Mouse (Mus musculus) C2C12 (cell line): ENCODE measurements around the gene Gm17949. TPM values are rescaled to one million over a fixed set of nuclear protein-coding genes. Genes with fewer than 3 reads are reported as not detected.

Source experiments
- H3K27me3 ChIP-seq: one replicate; pipeline ENCODE4 v1.6.1; 2011; ENCODE audit not compliant: control insufficient read depth, insufficient read depth, insufficient read length
- H3K36me3 ChIP-seq: one replicate; pipeline ENCODE4 v1.6.1; 2011; ENCODE audit not compliant: control insufficient read depth, insufficient read depth
- H3K4me3 ChIP-seq: one replicate; pipeline ENCODE4 v1.5.1; 2011; ENCODE audit warnings: mild to moderate bottlenecking, control low read depth; ENCODE audit not compliant: poor library complexity, insufficient read depth, severe bottlenecking
- H3K79me2 ChIP-seq: one replicate; pipeline ENCODE4 v1.6.1; 2011; ENCODE audit not compliant: control insufficient read depth, insufficient read depth
- H3K79me3 ChIP-seq: one replicate; pipeline ENCODE4 v1.6.1; 2011; ENCODE audit warnings: low read depth, control low read depth
- H3ac ChIP-seq: one replicate; pipeline ENCODE3; 2011; ENCODE audit warnings: low read depth; ENCODE audit not compliant: control insufficient read depth, insufficient read length
- CEBPB ChIP-seq: IDR thresholded peaks from one replicate; pipeline ENCODE4 v1.6.1; 2011; ENCODE audit warnings: low read depth, mild to moderate bottlenecking, control low read depth, moderate library complexity
- CTCF ChIP-seq: IDR thresholded peaks from one replicate; pipeline ENCODE4 v1.5.1; 2011; ENCODE audit not compliant: control insufficient read depth, insufficient read depth, insufficient read length
- FOSL1 ChIP-seq: IDR thresholded peaks from one replicate; pipeline ENCODE4 v1.8.0; 2011; ENCODE audit warnings: mild to moderate bottlenecking, low read length; ENCODE audit not compliant: poor library complexity, insufficient read depth, severe bottlenecking
- MAX ChIP-seq: IDR thresholded peaks from one replicate; pipeline ENCODE4 v1.6.1; 2011; ENCODE audit warnings: mild to moderate bottlenecking, control low read depth
- MYOD1 ChIP-seq: IDR thresholded peaks from one replicate; pipeline ENCODE4 v1.6.1; 2011; ENCODE audit warnings: low read depth; ENCODE audit not compliant: control insufficient read depth, insufficient read length
- MYOG ChIP-seq: IDR thresholded peaks from one replicate; pipeline ENCODE4 v1.6.1; 2011; ENCODE audit not compliant: control insufficient read depth, insufficient read length; ENCODE audit errors: extremely low read depth
- USF1 ChIP-seq: IDR thresholded peaks from one replicate; pipeline ENCODE4 v1.6.1; 2011; ENCODE audit warnings: low read depth, mild to moderate bottlenecking, control low read depth, moderate library complexity
- polyA plus RNA-seq: library from polyadenylated mRNA; unstranded; fragments of >200 nt; fragmentation: generic; extraction: Trizol; gene quantifications from one replicate; pipeline ENCODE4 v1.2.1, GENCODE M21; 2012; ENCODE audit warnings: missing spikeins

Gm17949 gene
- polyA plus RNA-seq, 1 experiment = not detected

DNA sequence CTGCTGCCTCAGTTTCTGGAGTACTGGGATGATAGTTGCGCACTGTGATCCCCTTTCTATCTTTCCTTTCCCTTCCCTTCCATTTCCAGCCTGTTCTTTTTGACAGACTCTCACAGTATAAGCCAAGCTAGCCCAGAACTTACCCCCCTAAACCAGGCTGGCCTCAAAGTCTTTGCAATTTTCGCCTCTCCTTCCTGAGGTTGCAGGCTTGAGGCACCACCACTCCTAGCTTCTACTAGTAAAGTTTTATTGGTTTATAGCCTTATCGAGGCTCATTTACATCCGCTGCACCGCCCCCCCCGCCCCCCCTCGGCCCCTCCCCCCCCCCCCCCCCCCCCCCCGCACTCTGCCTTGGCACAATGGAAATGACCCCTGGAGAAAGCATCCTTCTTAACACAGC, 31.7 kb upstream of the Gm17949 start:
- Histone ChIP-seq H3K79me2 (no peaks in the 10 kb centered on the region), H3K36me3 (no peaks in the 10 kb centered on the region)
- TF ChIP-seq CTCF = no peak
- TF ChIP-seq MYOD1 = no peak
- TF ChIP-seq USF1 = no peak
- no peak for TF ChIP-seq CEBPB
- TF ChIP-seq MAX = no peak
- TF ChIP-seq MYOG = no peak
- no peak for TF ChIP-seq FOSL1

DNA sequence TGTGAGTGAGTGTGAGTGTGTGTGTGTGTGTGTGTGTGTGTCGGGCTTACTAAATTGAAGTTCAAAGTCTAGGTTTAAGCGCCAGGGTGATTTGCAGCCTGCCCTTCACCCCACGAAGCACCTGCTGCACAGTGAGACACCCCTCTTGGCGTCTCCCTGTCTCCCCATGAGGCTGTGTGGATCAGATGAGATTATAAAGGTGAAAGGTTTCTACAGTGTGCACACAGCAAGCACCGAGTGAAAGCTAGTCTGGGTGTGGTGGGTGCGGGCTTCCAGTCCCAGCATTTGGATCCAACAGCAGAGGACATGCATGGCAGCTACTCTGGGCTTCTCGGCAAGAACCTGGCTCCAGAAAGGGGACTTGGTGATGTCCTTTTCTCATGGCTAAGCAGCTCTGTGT, 30.2 kb upstream of the Gm17949 start:
- no peak overlapping the region for H3K4me3 ChIP-seq
- TF ChIP-seq MYOG = no peak
- TF ChIP-seq CTCF = no peak
- no peak for TF ChIP-seq CEBPB
- TF ChIP-seq MAX = no peak
- TF ChIP-seq USF1 = no peak
- no peak for TF ChIP-seq MYOD1
- no peak for TF ChIP-seq FOSL1
- H3ac ChIP-seq = no peak overlapping the region
- no peaks in the 10 kb centered on the region for H3K79me3 ChIP-seq
- no peaks in the 10 kb centered on the region for H3K36me3 ChIP-seq
- no peaks in the 10 kb centered on the region for H3K79me2 ChIP-seq
- peaks cover 37% of the 10 kb centered on the region for H3K27me3 ChIP-seq

More for the DNA sequence above, 31.7 kb upstream of the Gm17949 start:
- no peak overlapping the region for H3K4me3 ChIP-seq
- H3ac ChIP-seq = no peak overlapping the region
- H3K79me3 ChIP-seq = no peaks in the 10 kb centered on the region
- H3K27me3 ChIP-seq = peaks cover 45% of the 10 kb centered on the region

DNA sequence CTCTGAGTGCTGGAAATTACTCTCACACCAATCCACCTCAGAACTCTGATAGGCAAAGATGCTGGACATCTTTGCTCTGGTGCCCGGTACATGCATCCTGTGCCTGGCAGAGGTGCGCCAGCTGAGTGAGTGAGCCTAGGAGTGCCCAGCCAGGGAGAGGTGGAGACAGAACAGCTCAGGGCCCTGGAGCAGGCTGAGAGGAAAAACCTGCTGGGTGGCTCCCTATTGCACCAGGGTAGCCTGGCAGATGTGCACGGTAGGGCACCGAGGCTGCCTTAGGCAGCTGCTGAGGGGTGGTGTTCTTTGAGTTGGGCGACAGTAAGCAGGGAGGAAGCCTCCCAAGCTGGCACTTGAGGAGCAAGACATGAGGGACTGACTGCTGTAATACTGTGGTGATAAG, 29.3 kb upstream of the Gm17949 start, which contains the start of gene Acer1:
Acer1 (minus strand) TSS at position 114 of the 400 bp plus-strand sequence.
- no peaks in the 10 kb centered on the region for H3K36me3 ChIP-seq
- no peaks in the 10 kb centered on the region for H3K79me3 ChIP-seq
- no peak within 1 kb of the TSS for H3ac ChIP-seq
- no peak for TF ChIP-seq FOSL1
- TF ChIP-seq MAX = no peak
- TF ChIP-seq MYOD1 = no peak
- TF ChIP-seq MYOG = no peak
- no peak for TF ChIP-seq CEBPB
- no peak for TF ChIP-seq USF1
- TF ChIP-seq CTCF = no peak
- peaks cover 28% of the 10 kb centered on the region for H3K27me3 ChIP-seq
- H3K79me2 ChIP-seq = no peaks in the 10 kb centered on the region
- no peak within 1 kb of the TSS for H3K4me3 ChIP-seq

DNA sequence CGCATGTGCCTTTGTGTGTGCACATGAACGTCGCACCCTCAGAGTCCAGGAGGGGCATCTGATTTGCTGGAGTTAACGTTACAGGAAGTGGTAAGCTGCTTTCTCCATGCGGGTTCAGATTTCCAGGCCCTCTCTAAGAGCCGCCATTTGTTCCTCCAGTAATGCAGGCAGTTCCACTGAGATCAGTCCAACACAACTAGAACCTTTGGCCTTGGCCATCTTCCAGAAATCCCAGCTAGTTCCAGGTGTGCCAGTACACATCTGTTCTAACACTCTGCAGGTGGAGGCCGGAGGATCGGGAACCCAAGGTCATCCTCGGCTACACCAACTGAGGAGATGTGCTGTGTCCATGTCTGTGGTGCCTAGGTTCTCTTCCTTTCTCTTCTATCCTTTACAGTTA, 26.4 kb upstream of the Gm17949 start:
- H3K4me3 ChIP-seq = no peak overlapping the region
- no peaks in the 10 kb centered on the region for H3K79me2 ChIP-seq
- H3K27me3 ChIP-seq = peaks cover 21% of the 10 kb centered on the region
- no peaks in the 10 kb centered on the region for H3K36me3 ChIP-seq
- TF ChIP-seq FOSL1 (no peak), CEBPB (no peak), MAX (no peak), CTCF (no peak), MYOD1 (no peak), USF1 (no peak), MYOG (no peak)
- H3ac ChIP-seq = no peak overlapping the region
- no peaks in the 10 kb centered on the region for H3K79me3 ChIP-seq

DNA sequence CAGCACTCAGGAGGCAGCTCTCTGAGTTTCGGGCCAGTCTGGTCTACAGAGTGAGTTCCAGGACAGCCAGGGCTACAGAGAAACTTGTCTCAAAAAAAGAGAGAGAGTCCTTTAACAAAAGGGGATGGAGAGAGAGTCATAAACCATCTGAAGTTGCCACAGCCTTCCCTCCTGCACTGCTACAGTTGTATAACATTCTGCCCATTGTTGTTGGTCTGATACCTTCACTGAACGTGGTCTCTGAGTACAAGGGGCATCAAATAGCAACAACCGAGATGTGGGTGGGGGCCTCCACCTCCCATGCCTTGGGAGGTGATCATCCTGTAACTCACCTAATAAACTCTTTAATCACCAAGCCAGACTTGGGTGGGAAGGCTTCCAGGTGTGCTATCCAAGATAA, 25.6 kb upstream of the Gm17949 start:
- Histone ChIP-seq H3K4me3 (no peak overlapping the region), H3K27me3 (peaks cover 14% of the 10 kb centered on the region), H3K79me3 (peaks cover 5% of the 10 kb centered on the region), H3K36me3 (no peaks in the 10 kb centered on the region), H3K79me2 (peaks cover 6% of the 10 kb centered on the region), H3ac (no peak overlapping the region)
- TF ChIP-seq MYOG (no peak), MYOD1 (no peak), MAX (no peak), FOSL1 (no peak), CEBPB (no peak), USF1 (no peak), CTCF (no peak)

DNA sequence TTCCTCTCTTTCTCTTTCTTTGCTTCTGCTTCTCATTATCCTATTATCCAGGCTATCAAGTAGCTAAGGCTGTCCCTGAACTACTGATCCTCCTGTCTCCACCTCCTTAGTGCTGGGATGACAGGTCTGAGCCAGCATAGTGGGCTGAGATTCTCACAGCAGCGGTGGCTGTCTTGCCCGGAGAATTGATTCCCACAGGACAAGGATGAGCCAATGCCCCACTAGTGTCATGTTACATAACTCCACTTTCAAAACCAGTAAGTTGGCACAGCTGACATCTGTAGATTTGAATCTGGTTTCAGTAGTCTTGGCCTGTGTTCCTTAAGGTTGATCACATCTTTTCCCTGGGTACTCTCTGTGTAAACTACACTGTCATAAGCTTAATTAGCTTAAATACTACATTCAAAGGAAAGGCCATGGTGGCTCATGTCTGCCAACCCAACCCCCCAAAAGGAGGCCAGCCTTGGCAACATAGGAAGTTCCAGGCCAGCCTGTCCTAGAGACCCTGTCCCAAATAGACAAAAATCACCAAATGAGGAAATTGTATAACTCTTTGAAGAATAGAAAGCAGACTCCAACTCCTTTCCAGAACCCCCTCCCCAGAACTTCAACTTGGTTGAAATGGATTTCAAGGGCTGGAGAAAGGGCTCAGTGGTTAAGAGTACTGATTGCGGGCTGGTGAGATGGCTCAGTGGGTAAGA, 25.0 kb upstream of the Gm17949 start:
- H3K36me3 ChIP-seq = peaks cover 1% of the 10 kb centered on the region
- H3K79me2 ChIP-seq = peaks cover 12% of the 10 kb centered on the region
- H3K79me3 ChIP-seq = peaks cover 11% of the 10 kb centered on the region
- H3K4me3 ChIP-seq = no peak overlapping the region
- peaks cover 10% of the 10 kb centered on the region for H3K27me3 ChIP-seq
- TF ChIP-seq MAX (no peak), MYOG (no peak), CTCF (no peak), USF1 (no peak), MYOD1 (no peak), CEBPB (no peak), FOSL1 (no peak)
- H3ac ChIP-seq = no peak overlapping the region
